Mouse (Mus musculus) left cerebral cortex, adult 18-20 months (tissue): ENCODE data around the gene Olfr689. TPM values are rescaled to one million over a fixed set of nuclear protein-coding genes. Genes with fewer than 3 reads are reported as not detected.
"Not testable (repeated sequence)": the region's sequence is repeated elsewhere in the genome, so short reads cannot be mapped to it uniquely, and the experiment has no call there.

Experiments used
- DNase-seq, 2 experiments: peaks; one replicate each; pipeline ENCODE4 v3.0.0; 2021 to 2022; ENCODE audit warnings: low spot score in 2 of 2, mixed read lengths in 1 of 2
- long read RNA-seq, 2 experiments: library from polyadenylated mRNA; stranded (forward); transcript quantifications; one replicate each; pipeline ENCODE4 v2.0.0; 2021
- total RNA-seq, 2 experiments: library from RNA; stranded (reverse); gene quantifications; 2 replicates each; pipeline ENCODE4 v1.2.3; 2021

Olfr689 gene
- not detected for total RNA-seq
- long read RNA-seq, experiment 1 = 0 reads
- long read RNA-seq, experiment 2 = 0 reads

GRCm38 (mm10) chr7:105310865-105311264, at the start of gene Olfr689:
Olfr689 (plus strand) TSS chr7:105311165.
- no peak for DNase-seq

GRCm38 (mm10) chr7:105272426-105272825, 38.5 kb upstream of the Olfr689 start:
- DNase-seq = no peak

- no peak for DNase-seq
Measured at GRCm38 (mm10) chr7:105287795-105288194, 23.2 kb upstream of the Olfr689 start, which contains the start of gene Olfr688. Olfr688 (plus strand) TSS chr7:105288095.

GRCm38 (mm10) chr7:105290051-105290450, 20.9 kb upstream of the Olfr689 start:
- DNase-seq = no peak

GRCm38 (mm10) chr7:105325302-105325701, 14.3 kb downstream of the Olfr689 start:
- DNase-seq = no peak

- DNase-seq = no peak
Measured at GRCm38 (mm10) chr7:105334004-105334403, 23.0 kb downstream of the Olfr689 start, which contains the start of gene Olfr690. Olfr690 (minus strand) TSS chr7:105334104.

- DNase-seq = no peak
Measured at GRCm38 (mm10) chr7:105342170-105342569, 31.2 kb downstream of the Olfr689 start, which contains the start of gene Olfr691. Olfr691 (minus strand) TSS chr7:105342270.

GRCm38 (mm10) chr7:105342752-105343151, 31.8 kb downstream of the Olfr689 start:
- no peak for DNase-seq

- DNase-seq = not testable (repeated sequence)
Measured at GRCm38 (mm10) chr7:105356064-105356463, 45.1 kb downstream of the Olfr689 start.

- not testable (repeated sequence) for DNase-seq
Measured at GRCm38 (mm10) chr7:105356487-105356886, 45.5 kb downstream of the Olfr689 start.

- no peak for DNase-seq
Measured at GRCm38 (mm10) chr7:105361713-105362112, 50.7 kb downstream of the Olfr689 start.

- DNase-seq = no peak
Measured at GRCm38 (mm10) chr7:105367268-105367667, 56.3 kb downstream of the Olfr689 start.

- DNase-seq = no peak
Measured at GRCm38 (mm10) chr7:105367930-105368329, 57.0 kb downstream of the Olfr689 start, which contains the start of gene Olfr692. Olfr692 (plus strand) TSS chr7:105368230.

GRCm38 (mm10) chr7:105368521-105368920, 57.6 kb downstream of the Olfr689 start:
- DNase-seq = no peak

Other genes starting within 250 kb of the Olfr689 start
- not detected for gene Olfr678, start 246.7 kb upstream of the Olfr689 start, total RNA-seq
- not detected for gene Olfr679, start 230.0 kb upstream of the Olfr689 start, total RNA-seq
- gene Olfr680-ps1, start 218.3 kb upstream of the Olfr689 start, total RNA-seq = not detected
- gene Olfr681, start 194.3 kb upstream of the Olfr689 start, total RNA-seq = not detected
- gene Olfr683, start 164.2 kb upstream of the Olfr689 start, total RNA-seq = not detected
- gene Olfr684, start 147.5 kb upstream of the Olfr689 start, total RNA-seq = not detected
- gene Olfr685, start 125.2 kb upstream of the Olfr689 start, total RNA-seq = not detected
- gene Olfr686, start 103.7 kb upstream of the Olfr689 start, total RNA-seq = not detected
- gene Olfr688, start 23.1 kb upstream of the Olfr689 start, total RNA-seq = not detected
- 1 to 10 TPM in 1 of 2 experiments, under 1 TPM in 1; 0.98 to 1.3 TPM for gene Olfr690, start 22.9 kb downstream of the Olfr689 start, total RNA-seq
- gene Olfr691, start 31.1 kb downstream of the Olfr689 start, total RNA-seq = under 1 TPM; 0.56 to 0.98 TPM
- gene Olfr692, start 57.1 kb downstream of the Olfr689 start, total RNA-seq = not detected
- not detected for gene Gm5901, start 63.9 kb downstream of the Olfr689 start, total RNA-seq
- gene Fam160a2, start 88.9 kb downstream of the Olfr689 start, total RNA-seq = 10 to 100 TPM; 70.5 to 72.2 TPM
- gene Cnga4, start 93.4 kb downstream of the Olfr689 start, total RNA-seq = 1 to 10 TPM; 1.1 to 1.2 TPM
- 10 to 100 TPM; 68.3 to 74.4 TPM for gene Cckbr, start 114.6 kb downstream of the Olfr689 start, total RNA-seq
- gene Cavin3, start 171.1 kb downstream of the Olfr689 start, total RNA-seq = 10 to 100 TPM; 17.9 to 19.8 TPM
- 100 to 1,000 TPM in 1 of 2 experiments, 10 to 100 TPM in 1; 99.9 to 111 TPM for gene Smpd1, start 243.2 kb downstream of the Olfr689 start, total RNA-seq